Mouse (Mus musculus): Measurements from ENCODE around the gene Pik3c2a. TPM values are rescaled to one million over a fixed set of nuclear protein-coding genes. Genes with fewer than 3 reads are reported as not detected.
"Not testable (repeated sequence)": the region's sequence is repeated elsewhere in the genome, so short reads cannot be mapped to it uniquely, and the experiment has no call there.

Gene Pik3c2a
- polyA plus RNA-seq, 1 experiment from 2014 or later: 39.7 TPM

DNA sequence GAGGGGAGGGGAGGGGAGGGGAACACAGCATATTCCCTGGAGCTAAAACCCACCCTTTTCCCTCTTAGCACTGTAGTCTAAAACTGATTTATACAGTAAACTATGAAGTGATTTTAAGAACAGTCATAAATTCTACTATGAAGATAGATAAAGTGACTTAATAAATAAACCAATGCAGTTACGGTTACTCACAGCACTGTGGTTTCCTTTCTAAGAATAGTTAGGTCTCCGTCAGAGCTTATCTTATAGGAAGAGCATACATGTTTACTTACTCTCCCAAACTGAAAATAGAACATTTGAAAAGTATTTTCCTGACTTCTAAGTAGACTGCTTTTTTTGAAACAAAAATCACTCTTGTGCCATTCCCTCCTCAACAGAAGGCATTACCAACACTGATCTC, 12.3 kb downstream of the Pik3c2a start:
- Histone ChIP-seq H3K4me2 (replicated peaks; ENCODE audit: low read depth, low read length) (no peak overlapping the region), H3K9ac (ENCODE audit: low read depth, low read length) (no peak overlapping the region), H3K9me3 (ENCODE audit: control insufficient read depth, low read length) (no peaks in the 10 kb centered on the region), H3K4me1 (ENCODE audit: control insufficient read depth, insufficient read depth, low read length) (no peaks in the 10 kb centered on the region), H3K27ac (ENCODE audit: low read depth, low read length) (no peak overlapping the region), H3K4me3 (ENCODE audit: low read length) (no peak overlapping the region), H3K27me3 (ENCODE audit: control insufficient read depth, insufficient read depth, low read length) (no peaks in the 10 kb centered on the region), H3K36me3 (ENCODE audit: control insufficient read depth, insufficient read depth, low read length) (no peaks in the 10 kb centered on the region)
- no peak for ATAC-seq (ENCODE audit: low FRiP score, low TSS enrichment)
- 47% methylated on average over 2 of the region's 2 CpGs for WGBS

DNA sequence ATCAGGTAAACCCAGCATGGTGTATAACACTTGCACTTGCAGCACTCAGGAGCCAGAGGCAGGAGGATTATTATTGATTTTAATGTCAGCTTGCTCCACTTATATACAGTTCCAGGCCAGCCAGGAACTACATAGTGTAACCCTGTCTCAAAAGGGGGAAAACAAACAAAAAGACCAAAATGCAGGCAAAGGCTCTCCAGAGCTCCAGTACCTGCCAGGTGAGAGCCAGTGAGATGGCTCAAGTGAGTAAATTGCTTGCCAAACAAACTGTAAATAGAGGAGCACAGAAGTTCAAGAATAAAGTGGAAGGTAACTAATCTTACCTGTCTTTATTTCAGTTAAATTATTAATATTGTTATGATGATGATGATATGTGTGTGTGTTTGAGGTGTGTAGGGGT, 16.0 kb downstream of the Pik3c2a start:
- Histone ChIP-seq H3K4me1 (ENCODE audit: control insufficient read depth, insufficient read depth, low read length) (no peaks in the 10 kb centered on the region), H3K9me3 (ENCODE audit: control insufficient read depth, low read length) (no peaks in the 10 kb centered on the region), H3K9ac (ENCODE audit: low read depth, low read length) (no peak overlapping the region), H3K27me3 (ENCODE audit: control insufficient read depth, insufficient read depth, low read length) (no peaks in the 10 kb centered on the region), H3K36me3 (ENCODE audit: control insufficient read depth, insufficient read depth, low read length) (no peaks in the 10 kb centered on the region), H3K4me3 (ENCODE audit: low read length) (no peak overlapping the region), H3K27ac (ENCODE audit: low read depth, low read length) (no peak overlapping the region), H3K4me2 (replicated peaks; ENCODE audit: low read depth, low read length) (no peak overlapping the region)
- no peak for ATAC-seq (ENCODE audit: low FRiP score, low TSS enrichment)

DNA sequence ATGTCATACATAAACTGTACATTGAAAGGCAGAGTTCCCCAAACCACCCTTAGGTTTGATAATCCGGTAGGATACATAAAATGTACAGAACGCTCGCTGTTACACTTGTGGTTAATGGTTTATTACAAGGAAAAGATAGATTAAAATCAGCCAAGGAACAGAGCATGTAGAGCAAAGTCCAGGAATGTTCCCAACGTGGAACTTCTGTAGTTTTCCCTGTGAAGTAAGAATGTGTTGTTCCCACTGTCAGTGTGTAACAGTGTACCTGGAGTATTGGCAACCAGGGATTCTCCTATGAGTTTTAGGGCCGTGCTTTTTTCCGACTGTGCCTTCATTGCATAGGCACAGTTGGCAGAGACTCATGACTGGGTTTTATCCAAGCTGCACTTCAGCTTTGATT, 17.5 kb downstream of the Pik3c2a start:
- Histone ChIP-seq H3K36me3 (ENCODE audit: control insufficient read depth, insufficient read depth, low read length) (no peaks in the 10 kb centered on the region), H3K9me3 (ENCODE audit: control insufficient read depth, low read length) (no peaks in the 10 kb centered on the region), H3K27ac (ENCODE audit: low read depth, low read length) (no peak overlapping the region), H3K4me3 (ENCODE audit: low read length) (no peak overlapping the region), H3K4me1 (ENCODE audit: control insufficient read depth, insufficient read depth, low read length) (no peaks in the 10 kb centered on the region), H3K4me2 (replicated peaks; ENCODE audit: low read depth, low read length) (no peak overlapping the region), H3K27me3 (ENCODE audit: control insufficient read depth, insufficient read depth, low read length) (no peaks in the 10 kb centered on the region), H3K9ac (ENCODE audit: low read depth, low read length) (no peak overlapping the region)
- 83% methylated on average over 6 of the region's 6 CpGs for WGBS
- ATAC-seq (ENCODE audit: low FRiP score, low TSS enrichment): no peak

DNA sequence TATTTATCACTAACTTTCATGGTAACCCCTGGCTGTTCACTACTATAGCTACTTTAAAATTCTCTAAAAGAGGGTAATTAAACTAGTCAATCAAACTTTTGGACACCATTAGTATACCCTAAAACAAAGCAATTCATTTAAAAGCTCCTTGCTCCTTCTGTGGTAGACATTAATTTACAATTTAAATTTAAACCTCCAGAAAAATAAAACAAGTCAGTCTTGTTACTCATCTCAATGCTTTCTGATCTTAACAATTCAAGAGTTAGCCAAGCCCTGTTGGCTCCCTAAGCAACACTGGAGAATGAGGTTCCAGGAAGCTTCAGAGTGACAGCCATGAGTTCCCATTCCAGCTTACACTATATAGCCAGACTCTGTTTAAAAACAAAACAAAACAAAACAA, 22.2 kb downstream of the Pik3c2a start:
- ATAC-seq (ENCODE audit: low FRiP score, low TSS enrichment): no peak
- no peak overlapping the region for H3K4me3 ChIP-seq (ENCODE audit: low read length)
- H3K4me1 ChIP-seq (ENCODE audit: control insufficient read depth, insufficient read depth, low read length): no peaks in the 10 kb centered on the region
- H3K9me3 ChIP-seq (ENCODE audit: control insufficient read depth, low read length): no peaks in the 10 kb centered on the region
- no peak overlapping the region for H3K27ac ChIP-seq (ENCODE audit: low read depth, low read length)
- H3K36me3 ChIP-seq (ENCODE audit: control insufficient read depth, insufficient read depth, low read length): peaks cover 17% of the 10 kb centered on the region
- H3K9ac ChIP-seq (ENCODE audit: low read depth, low read length): no peak overlapping the region
- no peak overlapping the region for H3K4me2 ChIP-seq (replicated peaks; ENCODE audit: low read depth, low read length)
- H3K27me3 ChIP-seq (ENCODE audit: control insufficient read depth, insufficient read depth, low read length): no peaks in the 10 kb centered on the region

DNA sequence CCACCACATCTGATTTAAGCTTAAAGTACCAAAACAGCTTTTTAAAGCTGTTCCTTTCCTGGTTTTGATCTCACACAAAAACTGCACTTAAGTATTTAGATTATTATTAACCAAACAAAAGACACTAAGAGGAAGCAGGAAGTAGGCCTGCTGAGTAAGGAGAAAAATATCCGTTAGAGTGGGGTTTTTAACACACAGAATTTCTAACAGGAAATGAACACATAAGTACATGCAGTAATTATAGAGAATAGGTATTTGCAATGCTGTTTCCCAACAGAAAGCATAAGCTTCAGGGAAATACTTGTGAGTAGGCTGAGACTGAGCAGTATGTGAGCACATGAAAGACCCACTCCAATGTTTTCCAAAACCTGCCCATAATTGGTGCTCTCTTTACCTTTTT, 33.8 kb downstream of the Pik3c2a start:
- Histone ChIP-seq H3K4me3 (ENCODE audit: low read length) (no peak overlapping the region), H3K27ac (ENCODE audit: low read depth, low read length) (no peak overlapping the region), H3K27me3 (ENCODE audit: control insufficient read depth, insufficient read depth, low read length) (no peaks in the 10 kb centered on the region), H3K9me3 (ENCODE audit: control insufficient read depth, low read length) (no peaks in the 10 kb centered on the region), H3K36me3 (ENCODE audit: control insufficient read depth, insufficient read depth, low read length) (peaks cover 3% of the 10 kb centered on the region; the same call in 1 of the 2 replicates), H3K4me1 (ENCODE audit: control insufficient read depth, insufficient read depth, low read length) (no peaks in the 10 kb centered on the region), H3K9ac (ENCODE audit: low read depth, low read length) (no peak overlapping the region), H3K4me2 (replicated peaks; ENCODE audit: low read depth, low read length) (no peak overlapping the region)
- WGBS: 34% methylated on average over 1 of the region's 1 CpGs
- ATAC-seq (ENCODE audit: low FRiP score, low TSS enrichment): no peak

DNA sequence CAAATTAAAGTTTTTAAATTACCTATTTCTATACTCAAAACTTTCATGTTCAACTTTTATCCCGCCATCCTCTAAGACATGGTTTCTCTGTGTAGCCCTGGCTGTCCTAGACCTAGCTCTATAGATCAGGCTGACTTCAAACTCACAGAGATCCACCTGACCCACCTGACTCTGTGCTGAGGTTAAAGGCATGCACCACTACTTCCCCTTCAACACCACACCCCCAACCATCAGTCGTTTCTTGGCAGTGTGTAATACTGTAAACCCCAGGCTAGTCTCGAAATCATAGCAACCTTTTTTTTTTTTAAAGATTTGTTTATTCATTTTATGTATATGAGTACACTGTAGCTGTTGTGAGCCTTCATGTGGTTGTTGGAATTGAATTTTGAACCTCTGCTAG, 50.9 kb downstream of the Pik3c2a start:
- WGBS: 87% methylated on average over 3 of the region's 3 CpGs
- Histone ChIP-seq H3K27me3 (ENCODE audit: control insufficient read depth, insufficient read depth, low read length) (no peaks in the 10 kb centered on the region), H3K36me3 (ENCODE audit: control insufficient read depth, insufficient read depth, low read length) (peaks cover 12% of the 10 kb centered on the region; the same call in 1 of the 2 replicates), H3K9ac (ENCODE audit: low read depth, low read length) (no peak overlapping the region), H3K4me1 (ENCODE audit: control insufficient read depth, insufficient read depth, low read length) (no peaks in the 10 kb centered on the region), H3K4me3 (ENCODE audit: low read length) (no peak overlapping the region), H3K4me2 (replicated peaks; ENCODE audit: low read depth, low read length) (no peak overlapping the region), H3K9me3 (ENCODE audit: control insufficient read depth, low read length) (no peaks in the 10 kb centered on the region), H3K27ac (ENCODE audit: low read depth, low read length) (no peak overlapping the region)
- no peak for ATAC-seq (ENCODE audit: low FRiP score, low TSS enrichment)

DNA sequence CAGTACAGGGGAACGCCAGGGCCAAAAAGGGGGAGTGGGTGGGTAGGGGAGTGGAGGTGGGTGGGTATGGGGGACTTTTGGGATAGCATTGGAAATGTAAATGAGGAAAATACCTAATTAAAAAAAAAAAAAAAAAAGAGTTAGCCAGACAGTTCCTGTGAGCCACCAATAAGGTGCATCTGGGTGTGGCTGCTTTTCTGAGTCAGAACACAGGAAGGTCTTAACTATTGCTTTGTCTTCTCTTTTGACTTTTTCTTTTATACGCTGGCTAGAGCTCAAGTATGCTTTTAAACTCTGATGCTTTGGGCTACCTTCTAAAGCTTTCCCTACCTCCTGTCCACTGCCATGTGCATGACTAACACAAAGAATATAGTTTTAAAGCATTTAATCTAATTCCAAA, 55.9 kb downstream of the Pik3c2a start:
- WGBS: 98% methylated on average over 2 of the region's 2 CpGs
- not testable (repeated sequence) for ATAC-seq (ENCODE audit: low FRiP score, low TSS enrichment); H3K27ac ChIP-seq (ENCODE audit: low read depth, low read length); H3K9ac ChIP-seq (ENCODE audit: low read depth, low read length); H3K27me3 ChIP-seq (ENCODE audit: control insufficient read depth, insufficient read depth, low read length); H3K9me3 ChIP-seq (ENCODE audit: control insufficient read depth, low read length); H3K4me3 ChIP-seq (ENCODE audit: low read length); H3K4me2 ChIP-seq (replicated peaks; ENCODE audit: low read depth, low read length); H3K4me1 ChIP-seq (ENCODE audit: control insufficient read depth, insufficient read depth, low read length)
- peaks cover 14% of the 10 kb centered on the region; the same call in 1 of the 2 replicates for H3K36me3 ChIP-seq (ENCODE audit: control insufficient read depth, insufficient read depth, low read length)

DNA sequence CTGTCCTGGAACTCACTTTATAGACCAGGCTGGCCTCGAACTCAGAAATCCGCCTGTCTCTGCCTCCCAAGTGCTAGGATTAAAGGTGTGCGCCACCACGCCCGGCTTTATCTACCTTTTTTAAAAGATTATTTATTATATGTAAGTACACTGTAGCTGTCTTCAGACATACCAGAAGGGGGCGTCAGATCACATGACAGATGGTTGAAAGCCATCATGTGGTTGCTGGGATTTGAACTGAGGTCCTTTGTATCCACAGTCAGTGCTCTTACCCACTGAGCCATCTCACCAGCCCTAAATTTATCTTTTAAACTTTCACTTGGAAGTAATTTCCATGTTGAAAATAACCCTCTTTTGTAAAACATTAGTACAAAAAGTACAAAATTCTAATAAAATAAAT, 64.1 kb downstream of the Pik3c2a start:
- not testable (repeated sequence) for H3K9me3 ChIP-seq (ENCODE audit: control insufficient read depth, low read length); H3K9ac ChIP-seq (ENCODE audit: low read depth, low read length); H3K4me3 ChIP-seq (ENCODE audit: low read length); H3K4me1 ChIP-seq (ENCODE audit: control insufficient read depth, insufficient read depth, low read length); H3K27ac ChIP-seq (ENCODE audit: low read depth, low read length); H3K4me2 ChIP-seq (replicated peaks; ENCODE audit: low read depth, low read length); ATAC-seq (ENCODE audit: low FRiP score, low TSS enrichment); H3K27me3 ChIP-seq (ENCODE audit: control insufficient read depth, insufficient read depth, low read length)
- H3K36me3 ChIP-seq (ENCODE audit: control insufficient read depth, insufficient read depth, low read length): peaks cover 30% of the 10 kb centered on the region
- WGBS: 92% methylated on average over 6 of the region's 6 CpGs

DNA sequence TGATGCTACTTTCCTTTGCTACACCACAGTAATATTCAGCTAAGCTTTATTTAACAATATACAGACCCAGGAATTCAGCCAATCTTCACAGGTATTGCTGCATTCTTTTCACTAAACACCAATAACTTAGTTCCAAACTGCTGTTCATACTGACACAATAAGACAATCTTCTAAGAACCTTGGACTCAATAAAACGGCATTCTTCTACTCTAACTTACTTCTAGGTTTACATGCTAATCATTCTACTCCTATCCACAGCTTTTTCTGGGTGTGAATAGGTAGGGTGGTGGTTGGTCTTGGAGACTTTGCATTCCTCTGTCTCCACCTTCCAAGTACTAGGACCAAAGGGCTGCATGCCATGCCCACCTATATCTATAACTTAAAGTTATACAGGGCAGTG, 69.0 kb downstream of the Pik3c2a start:
- 88% methylated on average over 1 of the region's 1 CpGs for WGBS
- no peaks in the 10 kb centered on the region for H3K4me1 ChIP-seq (ENCODE audit: control insufficient read depth, insufficient read depth, low read length)
- H3K9me3 ChIP-seq (ENCODE audit: control insufficient read depth, low read length): no peaks in the 10 kb centered on the region
- H3K27me3 ChIP-seq (ENCODE audit: control insufficient read depth, insufficient read depth, low read length): no peaks in the 10 kb centered on the region
- no peak overlapping the region for H3K27ac ChIP-seq (ENCODE audit: low read depth, low read length)
- H3K36me3 ChIP-seq (ENCODE audit: control insufficient read depth, insufficient read depth, low read length): peaks cover 40% of the 10 kb centered on the region
- H3K4me2 ChIP-seq (replicated peaks; ENCODE audit: low read depth, low read length): no peak overlapping the region
- no peak overlapping the region for H3K4me3 ChIP-seq (ENCODE audit: low read length)
- no peak overlapping the region for H3K9ac ChIP-seq (ENCODE audit: low read depth, low read length)
- ATAC-seq (ENCODE audit: low FRiP score, low TSS enrichment): no peak

DNA sequence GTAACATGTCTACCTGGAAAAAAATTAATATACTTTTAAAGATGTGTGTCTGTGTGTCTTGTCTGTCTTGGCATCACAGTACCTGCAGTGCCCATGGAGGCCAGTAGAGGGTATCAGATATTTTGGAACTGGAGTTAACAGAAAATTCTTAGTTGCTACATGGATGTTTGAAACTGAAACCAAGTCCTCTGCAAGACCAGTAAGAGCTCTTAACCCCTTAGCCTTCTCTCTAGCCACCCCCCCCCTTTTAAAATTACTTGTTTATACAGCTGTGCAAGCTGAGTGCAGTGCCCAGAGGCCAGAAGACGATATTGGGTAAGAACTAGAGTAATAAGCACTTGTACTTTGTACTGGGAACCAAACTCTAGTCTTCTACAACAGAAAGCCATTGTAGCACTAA, 107.0 kb downstream of the Pik3c2a start:
- no peak overlapping the region for H3K9ac ChIP-seq (ENCODE audit: low read depth, low read length)
- WGBS: 27% methylated on average over 1 of the region's 1 CpGs
- ATAC-seq (ENCODE audit: low FRiP score, low TSS enrichment): no peak
- no peak overlapping the region for H3K4me3 ChIP-seq (ENCODE audit: low read length)
- H3K36me3 ChIP-seq (ENCODE audit: control insufficient read depth, insufficient read depth, low read length): peaks cover 34% of the 10 kb centered on the region
- no peaks in the 10 kb centered on the region for H3K27me3 ChIP-seq (ENCODE audit: control insufficient read depth, insufficient read depth, low read length)
- H3K9me3 ChIP-seq (ENCODE audit: control insufficient read depth, low read length): no peaks in the 10 kb centered on the region
- peaks cover 3% of the 10 kb centered on the region; the same call in 1 of the 2 replicates for H3K4me1 ChIP-seq (ENCODE audit: control insufficient read depth, insufficient read depth, low read length)
- H3K4me2 ChIP-seq (replicated peaks; ENCODE audit: low read depth, low read length): no peak overlapping the region
- no peak overlapping the region for H3K27ac ChIP-seq (ENCODE audit: low read depth, low read length)
